Mouse (Mus musculus) right cerebral cortex, adult 2 months (tissue): ENCODE data around the gene Cdh4.

Experiments
- DNase-seq, 2 experiments: peaks; one replicate each; pipeline ENCODE4 v3.0.0; 2021 to 2022; ENCODE audit warnings: low spot score in 2 of 2

Cdh4 gene

GRCm38 (mm10) chr2:179945051-179945450 is 502.8 kb downstream of the Cdh4 start:
- no peak for DNase-seq

- DNase-seq = no peak
These were observed 504.3 kb downstream of the Cdh4 start for GRCm38 (mm10) chr2:179946496-179946895.

- DNase-seq = no peak
These were observed 505.4 kb downstream of the Cdh4 start for GRCm38 (mm10) chr2:179947607-179948006.

GRCm38 (mm10) chr2:179948820-179949219 is 506.6 kb downstream of the Cdh4 start:
- no peak for DNase-seq
